Mouse (Mus musculus): ENCODE results near the gene Gm28778. TPM values are rescaled to one million over a fixed set of nuclear protein-coding genes. Genes with fewer than 3 reads are reported as not detected.
"Not testable (repeated sequence)": the region's sequence is repeated elsewhere in the genome, so short reads cannot be mapped to it uniquely, and the experiment has no call there.

Gm28778 gene
- not detected in 2 replicates for polyA plus RNA-seq (2012; ENCODE audit: insufficient read depth, insufficient read length, missing spikeins)

DNA sequence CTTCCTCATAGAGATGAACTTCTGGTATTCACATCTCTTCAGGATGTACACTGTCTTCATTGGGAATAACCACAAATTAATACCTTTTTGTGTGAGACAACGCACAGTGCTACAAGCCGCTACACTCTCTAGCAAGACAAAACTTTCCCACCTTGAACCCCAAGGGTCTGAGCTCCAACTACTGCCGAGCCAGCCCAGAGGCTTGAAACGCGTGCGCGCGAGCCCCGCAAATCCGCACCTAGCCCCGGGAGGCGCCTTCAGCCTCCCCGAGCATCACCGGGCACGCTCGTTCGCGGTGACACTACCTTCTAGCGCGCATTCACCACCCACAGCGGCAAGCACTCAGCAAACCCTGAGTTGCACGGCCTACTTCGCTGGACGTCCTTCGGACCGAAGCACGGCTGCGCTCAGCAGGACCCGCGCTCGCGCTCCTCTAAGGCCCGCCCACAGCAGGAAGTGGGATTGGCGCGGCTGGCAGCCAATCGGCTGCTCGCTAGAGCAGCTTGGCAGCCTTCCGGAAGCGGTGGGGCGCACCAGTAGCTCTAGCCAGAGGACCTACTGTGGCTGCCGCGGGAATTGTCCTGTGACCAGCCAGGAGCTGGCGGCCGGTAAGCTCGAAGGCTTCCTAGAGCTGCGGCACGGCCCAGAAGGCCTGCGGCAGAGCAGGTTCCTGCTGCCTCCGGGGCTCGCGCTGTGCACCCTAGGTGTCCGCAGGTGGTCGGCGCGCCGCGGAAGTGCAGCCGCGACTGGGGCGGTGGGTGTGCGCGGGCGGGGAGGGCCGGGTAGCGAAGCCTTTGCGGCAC lies at the start of gene Gm28778, which contains the start of the genes Pms1 and Ormdl1:
Gm28778 (plus strand) TSS at position 531 of the 803 bp plus-strand sequence.
Pms1 (minus strand) TSS at position 438 of the 803 bp plus-strand sequence.
Ormdl1 (plus strand) TSS at position 515 of the 803 bp plus-strand sequence.
- Histone ChIP-seq H3K4me3 (ENCODE audit: insufficient read depth, low read depth, low read length) (peak within 1 kb of the TSS; percentile 97), H3K27ac (replicated peaks; ENCODE audit: low read depth, low read length) (no peak within 1 kb of the TSS), H3K4me1 (ENCODE audit: control insufficient read depth, insufficient read depth, insufficient read length, low read length) (no peaks in the 10 kb centered on the region; the same call in 1 of the 2 replicates)

DNA sequence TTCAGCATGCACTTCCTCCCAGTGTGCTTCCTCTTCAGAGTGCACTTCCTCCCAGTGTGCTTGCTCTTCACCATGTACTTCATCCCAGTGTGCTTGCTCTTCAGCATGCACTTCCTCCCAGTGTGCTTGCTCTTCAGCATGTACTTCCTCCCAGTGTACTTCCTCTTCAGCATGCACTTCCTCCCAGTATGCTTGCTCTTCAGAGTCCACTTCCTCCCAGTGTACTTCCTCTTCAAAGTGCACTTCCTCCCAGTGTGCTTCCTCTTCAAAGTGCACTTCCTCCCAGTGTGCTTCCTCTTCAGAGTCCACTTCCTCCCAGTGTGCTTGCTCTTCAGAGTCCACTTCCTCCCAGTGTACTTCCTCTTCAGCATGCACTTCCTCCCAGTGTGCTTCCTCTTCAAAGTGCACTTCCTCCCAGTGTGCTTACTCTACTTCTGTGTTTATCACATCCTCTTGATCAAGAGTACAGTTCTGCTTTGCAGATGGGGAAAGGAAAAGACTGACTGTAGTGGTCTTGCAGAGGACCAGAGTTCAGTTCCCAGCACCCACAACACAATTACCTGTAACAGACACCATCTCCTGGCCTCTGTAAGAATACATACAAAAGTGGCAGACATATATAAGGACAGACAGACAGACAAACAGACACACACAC lies 31.8 kb upstream of the Gm28778 start:
- H3K4me1 ChIP-seq (ENCODE audit: control insufficient read depth, insufficient read depth, insufficient read length, low read length); H3K4me3 ChIP-seq (ENCODE audit: insufficient read depth, low read depth, low read length); H3K27ac ChIP-seq (replicated peaks; ENCODE audit: low read depth, low read length): not testable (repeated sequence)

DNA sequence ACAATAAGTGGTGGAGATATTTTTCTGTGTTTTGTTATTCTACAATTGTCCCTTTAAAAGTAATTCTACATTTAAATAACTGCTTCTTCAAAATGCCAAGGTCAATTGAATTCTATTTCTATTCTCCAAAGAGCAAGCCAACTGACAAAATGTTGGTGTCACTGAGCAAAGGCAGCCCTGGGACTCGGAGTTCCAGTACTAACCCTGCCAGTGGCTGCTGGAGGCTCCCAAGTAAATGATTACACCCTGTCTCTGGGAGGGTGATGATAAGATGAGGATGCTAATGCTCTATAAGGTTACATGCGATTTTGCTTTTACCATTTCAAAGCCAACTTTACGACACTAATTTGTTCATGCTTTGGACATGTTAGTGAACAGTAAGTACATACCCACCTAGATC lies 27.0 kb upstream of the Gm28778 start:
- no peak overlapping the region for H3K27ac ChIP-seq (replicated peaks; ENCODE audit: low read depth, low read length)
- no peaks in the 10 kb centered on the region for H3K4me1 ChIP-seq (ENCODE audit: control insufficient read depth, insufficient read depth, insufficient read length, low read length)
- H3K4me3 ChIP-seq (ENCODE audit: insufficient read depth, low read depth, low read length): no peak overlapping the region

DNA sequence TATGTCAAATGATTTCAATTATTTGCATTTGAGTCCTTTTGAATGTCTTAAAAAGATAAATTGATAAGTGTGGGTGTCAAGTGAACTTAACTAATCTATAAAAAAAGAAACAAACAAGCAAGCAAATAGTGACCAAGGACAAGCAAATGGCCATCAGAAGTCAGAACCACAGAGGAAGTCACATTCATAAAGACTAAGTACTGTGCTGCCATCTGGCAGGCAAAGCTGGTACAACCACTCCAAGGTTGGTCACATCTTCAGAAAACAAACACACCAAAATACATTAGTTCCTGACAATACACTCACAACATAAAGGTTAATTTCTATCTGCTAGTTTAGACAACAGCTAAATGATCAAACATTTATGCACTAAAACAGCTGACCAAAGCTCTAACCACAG lies 24.3 kb upstream of the Gm28778 start:
- H3K4me3 ChIP-seq (ENCODE audit: insufficient read depth, low read depth, low read length): no peak overlapping the region
- no peaks in the 10 kb centered on the region for H3K4me1 ChIP-seq (ENCODE audit: control insufficient read depth, insufficient read depth, insufficient read length, low read length)
- no peak overlapping the region for H3K27ac ChIP-seq (replicated peaks; ENCODE audit: low read depth, low read length)

- Histone ChIP-seq H3K27ac (replicated peaks; ENCODE audit: low read depth, low read length) (no peak overlapping the region), H3K4me1 (ENCODE audit: control insufficient read depth, insufficient read depth, insufficient read length, low read length) (no peaks in the 10 kb centered on the region)
Measured at GRCm38 (mm10) chr1:53291197-53291596, 5.7 kb upstream of the Gm28778 start.

GRCm38 (mm10) chr1:53300506-53300905 lies 3.6 kb downstream of the Gm28778 start:
- Histone ChIP-seq H3K27ac (replicated peaks; ENCODE audit: low read depth, low read length) (no peak overlapping the region), H3K4me3 (ENCODE audit: insufficient read depth, low read depth, low read length) (no peak overlapping the region), H3K4me1 (ENCODE audit: control insufficient read depth, insufficient read depth, insufficient read length, low read length) (no peaks in the 10 kb centered on the region; the same call in 1 of the 2 replicates)

More at GRCm38 (mm10) chr1:53291197-53291596, 5.7 kb upstream of the Gm28778 start:
- no peak overlapping the region for H3K4me3 ChIP-seq (ENCODE audit: insufficient read depth, low read depth, low read length)

- Histone ChIP-seq H3K4me3 (ENCODE audit: insufficient read depth, low read depth, low read length) (peak within 1 kb of the TSS; percentile 92), H3K27ac (replicated peaks; ENCODE audit: low read depth, low read length) (peak within 1 kb of the TSS; percentile 97), H3K4me1 (ENCODE audit: control insufficient read depth, insufficient read depth, insufficient read length, low read length) (no peaks in the 10 kb centered on the region)
Measured at GRCm38 (mm10) chr1:53312989-53313967, 16.4 kb downstream of the Gm28778 start, which contains the start of gene Osgepl1. TSS of gene Osgepl1 (plus strand) at chr1:53313624.

- H3K4me1 ChIP-seq (ENCODE audit: control insufficient read depth, insufficient read depth, insufficient read length, low read length): no peaks in the 10 kb centered on the region
- no peak overlapping the region for H3K4me3 ChIP-seq (ENCODE audit: insufficient read depth, low read depth, low read length)
- H3K27ac ChIP-seq (replicated peaks; ENCODE audit: low read depth, low read length): no peak overlapping the region
Measured at GRCm38 (mm10) chr1:53321662-53322344, 24.9 kb downstream of the Gm28778 start.

GRCm38 (mm10) chr1:53323254-53323653 lies 26.3 kb downstream of the Gm28778 start:
- Histone ChIP-seq H3K4me3 (ENCODE audit: insufficient read depth, low read depth, low read length) (no peak overlapping the region), H3K27ac (replicated peaks; ENCODE audit: low read depth, low read length) (no peak overlapping the region), H3K4me1 (ENCODE audit: control insufficient read depth, insufficient read depth, insufficient read length, low read length) (no peaks in the 10 kb centered on the region)

- no peaks in the 10 kb centered on the region for H3K4me1 ChIP-seq (ENCODE audit: control insufficient read depth, insufficient read depth, insufficient read length, low read length)
- no peak overlapping the region for H3K4me3 ChIP-seq (ENCODE audit: insufficient read depth, low read depth, low read length)
- H3K27ac ChIP-seq (replicated peaks; ENCODE audit: low read depth, low read length): no peak overlapping the region
Measured at GRCm38 (mm10) chr1:53324277-53324676, 27.4 kb downstream of the Gm28778 start.

DNA sequence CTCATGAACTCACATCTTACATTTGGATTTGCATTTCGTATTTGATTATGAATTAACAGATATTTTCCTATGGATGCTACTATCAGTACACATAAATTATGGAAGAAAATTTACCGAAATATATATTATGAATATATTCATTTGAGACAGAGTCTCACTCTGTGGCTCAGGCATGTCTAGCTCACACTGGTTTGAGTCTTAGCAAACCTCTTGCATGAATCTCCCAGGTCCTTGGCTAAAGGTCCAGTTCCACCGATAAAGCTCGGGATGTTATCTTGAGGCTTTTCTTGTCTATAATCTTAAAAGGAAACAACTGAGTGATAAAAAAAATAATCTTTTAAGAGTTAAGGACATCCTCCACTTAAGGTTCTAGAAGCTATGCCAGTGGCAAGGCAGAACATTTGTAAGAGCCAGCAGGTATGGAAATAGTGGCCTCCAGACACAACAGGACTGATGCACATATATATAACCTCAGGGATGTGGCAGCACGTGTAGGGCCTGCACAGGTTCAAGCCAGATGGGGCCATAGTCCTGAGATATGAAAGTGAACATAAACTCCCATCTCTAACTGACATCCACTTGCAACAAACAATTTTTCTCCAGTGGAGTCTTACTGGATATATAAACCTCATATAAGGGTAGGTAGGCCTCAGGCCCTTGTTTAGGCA lies 28.1 kb downstream of the Gm28778 start:
- H3K4me1 ChIP-seq (ENCODE audit: control insufficient read depth, insufficient read depth, insufficient read length, low read length): no peaks in the 10 kb centered on the region
- no peak overlapping the region for H3K27ac ChIP-seq (replicated peaks; ENCODE audit: low read depth, low read length)
- H3K4me3 ChIP-seq (ENCODE audit: insufficient read depth, low read depth, low read length): no peak overlapping the region

- not testable (repeated sequence) for H3K27ac ChIP-seq (replicated peaks; ENCODE audit: low read depth, low read length); H3K4me1 ChIP-seq (ENCODE audit: control insufficient read depth, insufficient read depth, insufficient read length, low read length); H3K4me3 ChIP-seq (ENCODE audit: insufficient read depth, low read depth, low read length)
Measured at GRCm38 (mm10) chr1:53333527-53333926, 36.6 kb downstream of the Gm28778 start.

GRCm38 (mm10) chr1:53335465-53335864 lies 38.6 kb downstream of the Gm28778 start:
- Histone ChIP-seq H3K4me3 (ENCODE audit: insufficient read depth, low read depth, low read length) (no peak overlapping the region), H3K27ac (replicated peaks; ENCODE audit: low read depth, low read length) (no peak overlapping the region), H3K4me1 (ENCODE audit: control insufficient read depth, insufficient read depth, insufficient read length, low read length) (no peaks in the 10 kb centered on the region)

GRCm38 (mm10) chr1:53337403-53337802 lies 40.5 kb downstream of the Gm28778 start:
- H3K4me3 ChIP-seq (ENCODE audit: insufficient read depth, low read depth, low read length); H3K4me1 ChIP-seq (ENCODE audit: control insufficient read depth, insufficient read depth, insufficient read length, low read length); H3K27ac ChIP-seq (replicated peaks; ENCODE audit: low read depth, low read length): not testable (repeated sequence)
